Mouse (Mus musculus): ENCODE measurements at regions not wholly inside any gene's neighbourhood (a gene's known extent, or its start where the extent isn't known, plus 50 kb on each side); places are given as distances from the start of the nearest gene placed in this dataset.

DNA sequence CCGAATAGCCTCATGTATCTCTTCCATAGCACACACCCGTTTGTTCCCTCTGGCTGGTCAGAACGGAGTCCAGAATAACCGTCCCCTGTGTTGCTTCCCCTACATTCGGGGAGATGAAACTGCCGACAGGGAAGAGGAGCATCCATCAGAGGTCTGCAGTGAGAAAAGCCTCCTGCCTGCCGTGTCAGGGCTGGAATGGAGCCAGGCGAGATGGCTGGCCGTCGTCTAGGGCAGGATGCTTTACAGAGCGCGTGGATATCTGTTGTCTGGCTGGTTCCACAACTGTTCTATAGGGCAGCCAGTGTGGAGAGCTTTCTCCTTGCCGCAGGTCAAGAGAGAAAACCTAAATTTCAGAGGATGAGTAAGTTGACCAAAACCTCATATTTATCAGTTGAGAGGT, 209.2 kb downstream of the Il20rb start:
- no peaks in the 10 kb centered on the region for H3K27me3 ChIP-seq (ENCODE audit: insufficient read depth, low read length)
- H3K4me2 ChIP-seq (replicated peaks; ENCODE audit: low read depth, low read length): no peak overlapping the region
- no peak overlapping the region for H3K4me3 ChIP-seq (ENCODE audit: low read length)
- no peak overlapping the region for H3K9ac ChIP-seq (replicated peaks; ENCODE audit: low read length)
- H3K27ac ChIP-seq (ENCODE audit: low read length): no peak overlapping the region
- no peaks in the 10 kb centered on the region for H3K9me3 ChIP-seq (ENCODE audit: low read length)
- 45% methylated on average over 13 of the region's 13 CpGs for WGBS
- peaks cover 2% of the 10 kb centered on the region; the same call in 1 of the 2 replicates for H3K4me1 ChIP-seq (ENCODE audit: insufficient read depth, low read length)
- no peaks in the 10 kb centered on the region for H3K36me3 ChIP-seq (ENCODE audit: insufficient read depth, low read length)
- ATAC-seq (ENCODE audit: low FRiP score, low TSS enrichment): no peak

DNA sequence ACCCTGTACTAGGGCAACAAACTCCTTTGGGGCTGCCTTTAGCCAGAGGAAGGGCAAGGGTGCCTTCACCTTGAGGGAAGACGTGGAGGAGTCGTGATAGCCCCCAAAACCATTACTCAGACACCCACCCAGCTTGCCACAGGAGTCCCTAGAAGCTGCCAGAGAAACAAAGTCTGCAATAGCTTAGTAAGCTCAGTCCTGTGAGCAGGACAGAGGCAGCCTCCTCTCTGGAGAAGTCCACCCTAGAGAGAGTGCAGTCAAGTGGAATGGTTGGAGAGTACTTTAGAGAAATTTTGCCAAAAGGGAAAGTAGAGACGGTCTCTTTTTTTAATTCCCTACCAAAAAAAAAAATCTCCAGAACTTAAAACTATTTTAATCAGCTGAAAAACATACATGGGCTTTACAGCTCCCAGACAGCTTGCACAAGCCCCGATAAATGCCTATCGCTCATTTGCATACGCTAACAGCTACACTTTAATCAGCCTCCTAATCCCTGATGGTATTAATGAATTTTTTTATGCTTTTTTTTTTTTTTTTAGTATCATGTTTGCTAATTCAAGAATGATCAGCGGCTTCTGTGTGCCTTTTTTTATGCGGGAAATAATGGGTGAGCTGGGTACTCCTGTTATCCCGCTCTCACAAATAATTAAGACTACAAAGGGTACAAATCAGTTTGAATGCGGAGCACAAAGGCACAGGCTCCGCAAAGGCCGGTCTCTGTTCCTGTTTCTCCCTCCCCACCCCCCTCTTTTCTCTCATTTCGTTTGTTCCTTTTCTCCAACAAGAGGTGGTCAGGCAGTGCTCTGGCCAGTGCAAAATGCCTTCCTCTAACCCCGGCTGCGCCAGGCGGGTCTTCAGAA, 219.8 kb downstream of the Il20rb start:
- Histone ChIP-seq H3K27me3 (ENCODE audit: insufficient read depth, low read length) (no peaks in the 10 kb centered on the region), H3K4me1 (ENCODE audit: insufficient read depth, low read length) (no peaks in the 10 kb centered on the region), H3K36me3 (ENCODE audit: insufficient read depth, low read length) (no peaks in the 10 kb centered on the region), H3K4me3 (ENCODE audit: low read length) (no peak overlapping the region), H3K4me2 (replicated peaks; ENCODE audit: low read depth, low read length) (no peak overlapping the region), H3K27ac (ENCODE audit: low read length) (no peak overlapping the region), H3K9me3 (ENCODE audit: low read length) (no peaks in the 10 kb centered on the region), H3K9ac (replicated peaks; ENCODE audit: low read length) (no peak overlapping the region)
- no peak for ATAC-seq (ENCODE audit: low FRiP score, low TSS enrichment)
- 47% methylated on average over 16 of the region's 16 CpGs for WGBS

DNA sequence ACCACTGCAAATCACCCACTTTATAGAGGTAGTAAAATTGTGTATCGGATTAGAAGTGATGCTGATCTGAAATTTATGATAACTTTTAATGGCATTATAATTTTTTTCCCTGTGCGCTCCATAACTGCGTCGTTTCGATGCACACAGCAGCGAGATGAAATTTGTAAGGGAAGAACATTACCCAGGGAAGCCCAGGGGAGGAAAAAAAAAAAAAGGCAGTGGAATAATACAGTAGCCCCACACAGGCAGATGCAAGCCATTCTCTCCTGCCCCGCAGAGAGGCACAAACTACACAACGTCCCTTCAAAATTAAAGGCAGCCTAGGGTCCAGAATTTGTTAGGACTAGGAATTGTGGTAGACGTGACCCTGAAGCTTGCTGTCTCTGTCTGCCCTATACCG, 234.2 kb downstream of the Il20rb start:
- no peaks in the 10 kb centered on the region for H3K9me3 ChIP-seq (ENCODE audit: low read length)
- H3K4me3 ChIP-seq (ENCODE audit: low read length): no peak overlapping the region
- H3K9ac ChIP-seq (replicated peaks; ENCODE audit: low read length): no peak overlapping the region
- H3K4me2 ChIP-seq (replicated peaks; ENCODE audit: low read depth, low read length): no peak overlapping the region
- no peaks in the 10 kb centered on the region for H3K4me1 ChIP-seq (ENCODE audit: insufficient read depth, low read length)
- H3K27me3 ChIP-seq (ENCODE audit: insufficient read depth, low read length): no peaks in the 10 kb centered on the region
- 75% methylated on average over 10 of the region's 10 CpGs for WGBS
- H3K36me3 ChIP-seq (ENCODE audit: insufficient read depth, low read length): no peaks in the 10 kb centered on the region
- ATAC-seq (ENCODE audit: low FRiP score, low TSS enrichment): no peak
- H3K27ac ChIP-seq (ENCODE audit: low read length): no peak overlapping the region

Data from kidney, embryonic 16.5 days (tissue).